Mouse (Mus musculus) CH12.LX (cell line): ENCODE data around the gene Gm28041. TPM values are rescaled to one million over a fixed set of nuclear protein-coding genes. Genes with fewer than 3 reads are reported as not detected.

Source experiments
- DNase-seq: peaks from one replicate; pipeline ENCODE4 v3.0.0-alpha.2; 2013; ENCODE audit errors: extremely low read depth
- H3K27ac ChIP-seq: 2 replicates; pipeline ENCODE4 v1.5.1; 2012; ENCODE audit warnings: low read depth, mild to moderate bottlenecking, control low read depth, moderate library complexity; ENCODE audit not compliant: insufficient read depth
- H3K27me3 ChIP-seq: replicated peaks from 2 replicates; pipeline ENCODE3; 2012; ENCODE audit warnings: inconsistent platforms
- H3K36me3 ChIP-seq, 2 experiments: replicated peaks in 1 of 2; 2 replicates each; pipeline versions ENCODE3 to v1.6.1; 2012; ENCODE audit warnings: inconsistent platforms in 1 of 2, low read length in 1 of 2, mild to moderate bottlenecking in 1 of 2, mixed read lengths in 1 of 2, moderate library complexity in 1 of 2; ENCODE audit not compliant: control insufficient read depth in 1 of 2, insufficient read depth in 1 of 2
- H3K4me1 ChIP-seq, 2 experiments: 2 replicates each; pipeline ENCODE4 v1.6.1; 2012; ENCODE audit warnings: inconsistent platforms in 1 of 2, moderate library complexity in 1 of 2; ENCODE audit not compliant: insufficient read depth in 2 of 2, control insufficient read depth in 1 of 2
- H3K4me2 ChIP-seq: 2 replicates; pipeline ENCODE4 v1.6.1; 2012; ENCODE audit warnings: low read depth, mild to moderate bottlenecking, control low read depth; ENCODE audit not compliant: poor library complexity, insufficient read depth, severe bottlenecking
- H3K4me3 ChIP-seq, 3 experiments: fragments of 150-350 bp in 1 of 3; sonication (generic) in 1 of 3; replicated peaks in 1 of 3; 2 replicates each; pipeline versions ENCODE3 to v1.5.1; 2011 to 2012; ENCODE audit warnings: low read depth in 2 of 3, low read length in 2 of 3, mild to moderate bottlenecking in 2 of 3, moderate library complexity in 2 of 3, control low read depth in 1 of 3, improper control_type of control experiment in 1 of 3, inconsistent platforms in 1 of 3, mixed read lengths in 1 of 3; ENCODE audit not compliant: poor library complexity in 1 of 3
- H3K79me2 ChIP-seq: replicated peaks from 2 replicates; pipeline ENCODE4 v1.6.1; 2012; ENCODE audit warnings: mild to moderate bottlenecking, moderate library complexity; ENCODE audit not compliant: control insufficient read depth, poor library complexity, insufficient read depth, severe bottlenecking; ENCODE audit errors: extremely low read depth
- H3K9ac ChIP-seq: 2 replicates; pipeline ENCODE4 v1.6.1; 2012; ENCODE audit warnings: low read depth, mild to moderate bottlenecking, control low read depth, moderate library complexity; ENCODE audit not compliant: insufficient read depth
- H3K9me3 ChIP-seq: replicated peaks from 2 replicates; pipeline ENCODE3; 2012; ENCODE audit warnings: low read length, inconsistent platforms, mixed read lengths
- BHLHE40 ChIP-seq: IDR thresholded peaks from 2 replicates; pipeline ENCODE4 v1.6.1; 2011; ENCODE audit warnings: mild to moderate bottlenecking, low read depth, low read length, improper control_type of control experiment
- CHD1 ChIP-seq: IDR thresholded peaks from 2 replicates; pipeline ENCODE4 v1.6.1; 2012; ENCODE audit warnings: low read depth, low read length, improper control_type of control experiment, inconsistent platforms
- CHD2 ChIP-seq: IDR thresholded peaks from 2 replicates; pipeline ENCODE4 v1.6.1; 2011; ENCODE audit warnings: low read length, improper control_type of control experiment
- CTCF ChIP-seq, 2 experiments: IDR thresholded peaks in 1 of 2; conservative IDR thresholded peaks in 1 of 2; 2 replicates each; pipeline ENCODE4 v1.5.1; 2011 to 2012; ENCODE audit warnings: low read depth in 2 of 2, low read length in 2 of 2, improper control_type of control experiment in 1 of 2, inconsistent platforms in 1 of 2, mild to moderate bottlenecking in 1 of 2, moderate library complexity in 1 of 2
- E2F4 ChIP-seq: IDR thresholded peaks from 2 replicates; pipeline ENCODE4 v1.6.1; 2011; ENCODE audit warnings: low read depth, low read length, improper control_type of control experiment; ENCODE audit not compliant: insufficient replicate concordance
- ELF1 ChIP-seq: IDR thresholded peaks from 2 replicates; pipeline ENCODE4 v1.6.1; 2014; ENCODE audit warnings: low read depth, mild to moderate bottlenecking, inconsistent platforms, low read length, improper control_type of control experiment
- EP300 ChIP-seq: IDR thresholded peaks from 2 replicates; pipeline ENCODE4 v1.6.1; 2011; ENCODE audit warnings: low read length, improper control_type of control experiment
- ETS1 ChIP-seq: conservative IDR thresholded peaks from 2 replicates; pipeline ENCODE4 v1.6.1; 2012; ENCODE audit warnings: low read depth, mild to moderate bottlenecking, inconsistent platforms, low read length, improper control_type of control experiment, moderate library complexity
- GABPA ChIP-seq: IDR thresholded peaks from 2 replicates; pipeline ENCODE4 v1.6.1; 2012; ENCODE audit warnings: low read depth, low read length, improper control_type of control experiment, inconsistent platforms; ENCODE audit not compliant: insufficient replicate concordance
- HCFC1 ChIP-seq: IDR thresholded peaks from 2 replicates; pipeline ENCODE4 v1.6.1; 2012; ENCODE audit warnings: low read depth, mild to moderate bottlenecking, inconsistent platforms, low read length, improper control_type of control experiment
- IRF4 ChIP-seq: IDR thresholded peaks from 2 replicates; pipeline ENCODE4 v1.6.1; 2014; ENCODE audit warnings: low read depth, mild to moderate bottlenecking, inconsistent platforms, low read length, improper control_type of control experiment
- JUN ChIP-seq: IDR thresholded peaks from 2 replicates; pipeline ENCODE4 v1.6.1; 2011; ENCODE audit warnings: low read depth, mild to moderate bottlenecking, low read length, improper control_type of control experiment, moderate library complexity; ENCODE audit not compliant: insufficient read depth
- JUND ChIP-seq: conservative IDR thresholded peaks from 2 replicates; pipeline ENCODE4 v1.6.1; 2011; ENCODE audit warnings: low read depth, low read length, improper control_type of control experiment
- KAT2A ChIP-seq: IDR thresholded peaks from 2 replicates; pipeline ENCODE4 v1.6.1; 2012; ENCODE audit warnings: low read length, improper control_type of control experiment, inconsistent platforms; ENCODE audit not compliant: insufficient replicate concordance
- MAFK ChIP-seq: IDR thresholded peaks from 2 replicates; pipeline ENCODE4 v1.6.1; 2011; ENCODE audit warnings: low read length, improper control_type of control experiment; ENCODE audit not compliant: insufficient replicate concordance
- MAX ChIP-seq: IDR thresholded peaks from 2 replicates; pipeline ENCODE4 v1.6.1; 2011; ENCODE audit warnings: low read length, improper control_type of control experiment
- MAZ ChIP-seq: IDR thresholded peaks from 2 replicates; pipeline ENCODE4 v1.6.1; 2012; ENCODE audit warnings: low read depth, mild to moderate bottlenecking, inconsistent platforms, low read length, improper control_type of control experiment, moderate library complexity
- MEF2A ChIP-seq: IDR thresholded peaks from 2 replicates; pipeline ENCODE4 v1.6.1; 2014; ENCODE audit warnings: low read depth, mild to moderate bottlenecking, inconsistent platforms, low read length, improper control_type of control experiment, borderline replicate concordance
- MXI1 ChIP-seq: IDR thresholded peaks from 2 replicates; pipeline ENCODE4 v1.6.1; 2011; ENCODE audit warnings: mild to moderate bottlenecking, low read depth, low read length, improper control_type of control experiment
- MYC ChIP-seq: IDR thresholded peaks from 2 replicates; pipeline ENCODE4 v1.6.1; 2011; ENCODE audit warnings: low read depth, mild to moderate bottlenecking, improper control_type of control experiment, low read length
- NELFE ChIP-seq: IDR thresholded peaks from 2 replicates; pipeline ENCODE4 v1.6.1; 2011; ENCODE audit warnings: low read depth, low read length, improper control_type of control experiment
- NRF1 ChIP-seq: IDR thresholded peaks from 2 replicates; pipeline ENCODE4 v1.6.1; 2014; ENCODE audit warnings: low read depth, mild to moderate bottlenecking, inconsistent platforms, low read length, improper control_type of control experiment, moderate library complexity
- PAX5 ChIP-seq: IDR thresholded peaks from 2 replicates; pipeline ENCODE4 v1.6.1; 2012; ENCODE audit warnings: low read length, inconsistent platforms, mixed read lengths
- POLR2A ChIP-seq: IDR thresholded peaks from 2 replicates; pipeline ENCODE4 v1.6.1; 2011; ENCODE audit warnings: low read depth, mild to moderate bottlenecking, improper control_type of control experiment, low read length
- POLR2AphosphoS2 ChIP-seq: IDR thresholded peaks from 2 replicates; pipeline ENCODE4 v1.6.1; 2011; ENCODE audit warnings: low read depth, low read length, improper control_type of control experiment
- RAD21 ChIP-seq: IDR thresholded peaks from 2 replicates; pipeline ENCODE4 v1.6.1; 2011; ENCODE audit warnings: low read depth, mild to moderate bottlenecking, low read length, improper control_type of control experiment, moderate library complexity
- RCOR1 ChIP-seq: conservative IDR thresholded peaks from 2 replicates; pipeline ENCODE4 v1.6.1; 2012; ENCODE audit warnings: low read depth, mild to moderate bottlenecking, inconsistent platforms, low read length, improper control_type of control experiment
- SIN3A ChIP-seq: IDR thresholded peaks from 2 replicates; pipeline ENCODE4 v1.6.1; 2012; ENCODE audit warnings: low read length, improper control_type of control experiment, inconsistent platforms
- SMC3 ChIP-seq: IDR thresholded peaks from 2 replicates; pipeline ENCODE4 v1.6.1; 2011; ENCODE audit warnings: low read depth, low read length, improper control_type of control experiment
- TBP ChIP-seq: conservative IDR thresholded peaks from 2 replicates; pipeline ENCODE4 v1.6.1; 2011; ENCODE audit warnings: low read depth, low read length, improper control_type of control experiment
- TCF12 ChIP-seq: IDR thresholded peaks from 2 replicates; pipeline ENCODE4 v1.6.1; 2014; ENCODE audit warnings: low read depth, mild to moderate bottlenecking, inconsistent platforms, low read length, improper control_type of control experiment
- UBTF ChIP-seq: IDR thresholded peaks from 2 replicates; pipeline ENCODE4 v1.6.1; 2012; ENCODE audit warnings: low read depth, mild to moderate bottlenecking, inconsistent platforms, low read length, improper control_type of control experiment, moderate library complexity
- USF1 ChIP-seq: IDR thresholded peaks from 2 replicates; pipeline ENCODE4 v1.6.1; 2014; ENCODE audit warnings: low read depth, mild to moderate bottlenecking, inconsistent platforms, low read length, improper control_type of control experiment
- USF2 ChIP-seq: conservative IDR thresholded peaks from 2 replicates; pipeline ENCODE4 v1.6.1; 2011; ENCODE audit warnings: low read depth, low read length, improper control_type of control experiment
- ZC3H11A ChIP-seq: IDR thresholded peaks from 2 replicates; pipeline ENCODE4 v1.6.1; 2012; ENCODE audit warnings: low read depth, mild to moderate bottlenecking, inconsistent platforms, low read length, improper control_type of control experiment
- ZKSCAN1 ChIP-seq: IDR thresholded peaks from 2 replicates; pipeline ENCODE4 v1.6.1; 2012; ENCODE audit warnings: low read depth, inconsistent platforms, low read length, improper control_type of control experiment, borderline replicate concordance
- ZMIZ1 ChIP-seq: IDR thresholded peaks from 2 replicates; pipeline ENCODE4 v1.6.1; 2012; ENCODE audit warnings: low read depth, mild to moderate bottlenecking, inconsistent platforms, low read length, improper control_type of control experiment
- ZNF384 ChIP-seq: IDR thresholded peaks from 2 replicates; pipeline ENCODE4 v1.6.1; 2012; ENCODE audit warnings: low read depth, low read length, improper control_type of control experiment, inconsistent platforms
- dilution Hi-C: fragments of 300-500 bp; cut with MboI; formaldehyde crosslinking; loops from 2 replicates; pipeline ENCODE4 v1.14.3; 2020; ENCODE audit warnings: low sequenced_read_pairs; ENCODE audit not compliant: extremely low pct_unique_long_range_greater_than_20kb, extremely low pct_ligation_motif_present
- in situ Hi-C: fragments of 300-500 bp; cut with MboI; formaldehyde crosslinking; loops from 3 replicates; pipeline ENCODE4 v1.14.3; 2019; ENCODE audit warnings: low sequenced_read_pairs, low pct_ligation_motif_present, low pct_unique_long_range_greater_than_20kb, mixed read lengths
- polyA plus RNA-seq: library from polyadenylated mRNA; unstranded; fragments of >175 nt; gene quantifications from 2 replicates; pipeline ENCODE4 v1.2.1, GENCODE M21; 2012; ENCODE audit warnings: low read depth; ENCODE audit not compliant: insufficient read length
- total RNA-seq, 2 experiments: library from RNA; depleted of rRNA; stranded (reverse); fragments of 300-350 nt in 1 of 2; fragments of >200 nt in 1 of 2; gene quantifications; 2 replicates each; pipeline ENCODE4 v1.2.3; 2012 to 2014

Gene Gm28041
- total and polyA plus RNA-seq, 3 experiments = 1.1 to 1.7 TPM; not detected in 1

GRCm38 (mm10) chr13:67332019-67332724, 43.4 kb downstream of the Gm28041 start, which contains the start of gene Zfp595:
Zfp595 (minus strand) TSS chr13:67332570.
- H3K36me3 ChIP-seq = peaks cover 0 to 7% of the 10 kb centered on the region in 2 experiments
- H3K4me2 ChIP-seq = peak within 1 kb of the TSS; percentile 93
- peaks cover 5% of the 10 kb centered on the region for H3K79me2 ChIP-seq
- peaks cover 4% of the 10 kb centered on the region for H3K9me3 ChIP-seq
- H3K27me3 ChIP-seq = no peaks in the 10 kb centered on the region
- DNase-seq = peak; percentile 95
- peaks cover 0 to 25% of the 10 kb centered on the region in 2 experiments; a peak in 2 of 4 replicates for H3K4me1 ChIP-seq
- TF ChIP-seq MXI1 (peak; percentile 85), ELF1 (peak; percentile 97), MAFK (no peak), POLR2A (peak; percentile 63), ZNF384 (no peak), POLR2AphosphoS2 (no peak; the same call in 1 of the 2 replicates), MEF2A (0 out of 2 replicates have a peak, but pooled peaks have one; percentile 8), JUN (peak; percentile 54), USF2 (no peak), MAZ (no peak), MAX (peak; percentile 93), ZMIZ1 (no peak), PAX5 (no peak), CHD1 (peak; percentile 17; the same call in 1 of the 2 replicates), BHLHE40 (peak; percentile 46; the same call in 1 of the 2 replicates), TCF12 (peak; percentile 44; the same call in 1 of the 2 replicates), MYC (peak; percentile 89), E2F4 (no peak), SIN3A (peak; percentile 84), TBP (peak; percentile 85), HCFC1 (peak; percentile 96), CHD2 (no peak), USF1 (no peak), UBTF (no peak), NELFE (peak; percentile 62), RCOR1 (no peak), GABPA (no peak; the same call in 1 of the 2 replicates), JUND (no peak), KAT2A (peak; percentile 84; the same call in 1 of the 2 replicates), ZC3H11A (no peak), RAD21 (peak; percentile 36), ETS1 (no peak), IRF4 (no peak), CTCF (conservative IDR thresholded peaks at IDR 0.05 in 1 of 2, IDR thresholded peaks at IDR 0.05 in 1 of 2; ENCODE audit: low read depth in 2 of 2, low read length in 2 of 2) (peak in 1 of 2 experiments; percentile 59; a peak in 2 of 4 replicates), EP300 (0 out of 2 replicates have a peak, but pooled peaks have one; percentile 13), SMC3 (peak; percentile 39; the same call in 1 of the 2 replicates), NRF1 (no peak), ZKSCAN1 (no peak)
- dilution Hi-C loops = no loop called here
- H3K9ac ChIP-seq = peak within 1 kb of the TSS; percentile 51
- H3K4me3 ChIP-seq = peak within 1 kb of the TSS; percentile 54 to 84 (median 77)
- in situ Hi-C loops = no loop called here
- 0 out of 2 replicates have a peak within 1 kb of the TSS, but pooled peaks have one; percentile 34 for H3K27ac ChIP-seq
